Mouse (Mus musculus) olfactory bulb, adult 2 months (tissue): ENCODE results near the gene Adamts17.

Experiments
- CTCF ChIP-seq: fragments of 200-500 bp; IDR thresholded peaks from 2 replicates; pipeline ENCODE4 v1.5.1; 2012; ENCODE audit warnings: low read depth, mild to moderate bottlenecking, low read length, moderate library complexity; ENCODE audit not compliant: insufficient read depth
- POLR2A ChIP-seq: fragments of 200-500 bp; IDR thresholded peaks from 2 replicates; pipeline ENCODE4 v1.6.1; 2012; ENCODE audit warnings: mild to moderate bottlenecking, low read depth, low read length, moderate library complexity; ENCODE audit not compliant: insufficient read depth

- TF ChIP-seq CTCF (no peak), POLR2A (no peak)
Measured at GRCm38 (mm10) chr7:66955455-66955919, 116.0 kb downstream of the Adamts17 start.
